Mouse (Mus musculus) T-cell, adult 2 months (primary cell): Measurements from ENCODE around the gene Kcnh7.

Source experiments
- DNase-seq: peaks from one replicate; pipeline ENCODE4 v3.0.0; 2022; ENCODE audit warnings: low spot score

The Kcnh7 gene

DNA sequence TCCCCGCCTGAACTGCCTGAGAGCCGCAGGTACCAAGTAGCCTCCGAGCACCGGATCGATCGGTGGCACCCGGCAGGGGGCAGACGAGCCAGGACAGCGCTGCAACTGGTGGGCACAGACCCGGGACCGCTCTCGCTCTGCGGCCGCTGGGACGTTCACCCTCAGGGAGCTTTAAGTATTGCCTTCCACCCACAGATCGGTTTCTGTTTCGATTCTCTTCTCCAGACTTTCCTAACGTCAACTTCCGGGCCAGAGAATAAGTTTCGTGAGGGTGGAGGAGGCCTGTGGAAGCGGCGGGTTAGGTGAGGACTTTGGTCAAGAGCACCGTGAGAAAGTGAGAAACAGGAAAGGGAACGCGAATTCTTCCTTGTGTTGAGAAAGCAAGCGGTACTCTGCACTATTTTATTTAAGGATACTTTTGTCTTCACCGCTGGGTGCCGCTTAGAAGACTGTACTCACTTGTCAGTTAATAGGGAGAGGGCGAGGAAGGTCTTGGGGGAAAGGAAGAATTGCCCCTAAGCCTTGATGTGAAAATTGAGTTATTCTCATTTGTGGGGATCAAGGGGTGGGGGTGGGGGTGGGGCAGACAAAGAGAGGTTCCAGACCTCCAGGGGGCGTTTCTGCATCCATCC lies 538.0 kb downstream of the Kcnh7 start, which contains the start of gene Ifih1:
TSS of gene Ifih1 (minus strand) at position 242 of the 632 bp plus-strand sequence.
- DNase-seq, result peak; percentile 81

DNA sequence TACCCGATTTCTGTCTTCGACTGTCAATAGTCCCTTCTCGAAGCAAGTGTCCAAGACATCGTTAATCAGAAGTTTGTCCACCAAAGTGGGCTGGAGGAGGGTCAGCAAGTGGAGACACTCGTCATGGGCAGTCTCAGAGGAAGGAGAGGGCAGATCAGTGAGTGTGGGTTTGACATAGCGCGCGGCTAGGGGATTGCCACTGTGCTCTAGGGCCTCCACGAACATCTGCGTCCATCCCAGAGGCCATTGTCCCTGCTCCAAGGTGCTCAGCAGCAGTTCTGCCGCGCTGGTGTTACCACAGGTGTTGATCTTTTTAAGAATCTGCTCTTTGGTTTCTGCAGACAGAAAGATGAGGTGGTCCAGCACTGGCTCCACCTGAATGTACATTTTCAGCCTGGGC lies 538.6 kb downstream of the Kcnh7 start:
- peak; percentile 12 for DNase-seq

DNA sequence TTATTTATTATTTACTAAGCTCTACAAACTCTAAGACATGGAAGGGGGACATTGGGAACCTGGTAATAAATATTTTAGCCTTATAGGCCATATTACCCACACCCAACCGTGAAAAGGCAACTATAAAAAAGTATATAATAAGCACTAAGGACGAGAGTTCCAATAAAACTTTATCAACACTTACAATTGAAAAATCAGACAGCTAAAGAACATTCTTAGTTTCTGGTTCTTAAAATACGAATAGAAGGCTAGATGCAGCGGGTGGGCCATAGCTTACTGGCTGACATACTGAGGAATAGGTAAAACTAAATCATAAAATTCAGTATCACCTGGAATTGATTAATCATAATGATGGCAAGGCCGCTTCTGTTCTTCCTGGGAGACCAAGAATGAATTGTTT lies 539.2 kb downstream of the Kcnh7 start:
- DNase-seq, result no peak
